Mouse (Mus musculus) intestine, postnatal 0 days (tissue): ENCODE results near the gene Tspoap1. TPM values are rescaled to one million over a fixed set of nuclear protein-coding genes. Genes with fewer than 3 reads are reported as not detected.

Source experiments
- ATAC-seq: fragments of 200-750 bp; cut with Nextera tagmentation; 2 replicates; pipeline ENCODE4 v1.8.0; 2017; ENCODE audit warnings: mild to moderate bottlenecking, moderate TSS enrichment, moderate library complexity
- H3K27ac ChIP-seq: fragments of 300-500 bp; sonication (generic); 2 replicates; pipeline ENCODE4 v1.5.1; 2014; ENCODE audit warnings: mild to moderate bottlenecking, low read depth, low read length, moderate library complexity
- H3K27me3 ChIP-seq: fragments of 300-500 bp; sonication (generic); replicated peaks from 2 replicates; pipeline ENCODE4 v1.6.1; 2014; ENCODE audit warnings: low read length, mixed read lengths; ENCODE audit not compliant: control insufficient read depth, insufficient read depth
- H3K36me3 ChIP-seq: fragments of 300-500 bp; sonication (generic); 2 replicates; pipeline ENCODE4 v1.6.1; 2014; ENCODE audit warnings: mild to moderate bottlenecking, moderate library complexity; ENCODE audit not compliant: control insufficient read depth, insufficient read depth
- H3K4me1 ChIP-seq: fragments of 300-500 bp; sonication (generic); replicated peaks from 2 replicates; pipeline ENCODE4 v1.6.1; 2014; ENCODE audit warnings: antibody characterized with exemption, low read length, mixed read lengths; ENCODE audit not compliant: control insufficient read depth, insufficient read depth
- H3K4me2 ChIP-seq: fragments of 300-500 bp; sonication (generic); replicated peaks from 2 replicates; pipeline ENCODE4 v1.6.1; 2014; ENCODE audit warnings: low read depth, mild to moderate bottlenecking, moderate library complexity
- H3K4me3 ChIP-seq: fragments of 300-500 bp; sonication (generic); 2 replicates; pipeline ENCODE4 v1.5.1; 2014; ENCODE audit warnings: low read depth, low read length
- H3K9ac ChIP-seq: fragments of 300-500 bp; sonication (generic); 2 replicates; pipeline ENCODE4 v1.6.1; 2014; ENCODE audit warnings: mild to moderate bottlenecking, low read depth, low read length
- H3K9me3 ChIP-seq: fragments of 300-500 bp; sonication (generic); 2 replicates; pipeline ENCODE4 v1.6.1; 2016; ENCODE audit warnings: mixed run types; ENCODE audit not compliant: control insufficient read depth
- CTCF ChIP-seq: sonication (generic); IDR thresholded peaks from 2 replicates; pipeline ENCODE4 v1.5.1; 2016; ENCODE audit warnings: low read depth, mild to moderate bottlenecking, control low read depth, antibody characterized with exemption, moderate library complexity
- WGBS: fragments of 180-500 bp; shearing (Covaris S2); extraction: QIAGEN DNeasy Blood & Tissue Kit; methylation state at CpG from one replicate; pipeline ENCODE4 v1.1.7; 2014; 5-methylcytosine and 5-hydroxymethylcytosine counted together
- polyA plus RNA-seq: library from polyadenylated mRNA; unstranded; fragments of >200 nt; fragmentation: Nextera tagmentation; extraction: Ambion mirVana; gene quantifications from 2 replicates; pipeline ENCODE4 v1.2.1, GENCODE M21; 2015

The Tspoap1 gene
- polyA plus RNA-seq, 1 experiment from 2014 or later: 0.61 TPM

- 0 out of 2 replicates have a peak, but pooled peaks have one; percentile 40 for ATAC-seq
- Histone ChIP-seq H3K9me3 (no peaks in the 10 kb centered on the region), H3K36me3 (no peaks in the 10 kb centered on the region), H3K27ac (no peak overlapping the region), H3K9ac (no peak overlapping the region), H3K4me3 (no peak overlapping the region), H3K4me2 (no peak overlapping the region), H3K27me3 (no peaks in the 10 kb centered on the region), H3K4me1 (no peaks in the 10 kb centered on the region)
- 49% methylated on average over 3 of the region's 3 CpGs for WGBS
- peak; percentile 96 for TF ChIP-seq CTCF
These were observed 10.6 kb downstream of the Tspoap1 start for GRCm38 (mm10) chr11:87770989-87771388.

GRCm38 (mm10) chr11:87772354-87772753, 12.0 kb downstream of the Tspoap1 start:
- WGBS: 80% methylated on average over 3 of the region's 3 CpGs
- no peaks in the 10 kb centered on the region for H3K36me3 ChIP-seq
- H3K27ac ChIP-seq: no peak overlapping the region
- H3K9me3 ChIP-seq: no peaks in the 10 kb centered on the region
- H3K4me2 ChIP-seq: no peak overlapping the region
- H3K4me1 ChIP-seq: no peaks in the 10 kb centered on the region
- no peak overlapping the region for H3K4me3 ChIP-seq
- H3K27me3 ChIP-seq: no peaks in the 10 kb centered on the region
- no peak overlapping the region for H3K9ac ChIP-seq
- no peak for ATAC-seq
- TF ChIP-seq CTCF: no peak

GRCm38 (mm10) chr11:87778100-87778765, 17.9 kb downstream of the Tspoap1 start:
- Histone ChIP-seq H3K36me3 (no peaks in the 10 kb centered on the region), H3K27me3 (no peaks in the 10 kb centered on the region; the same call in 1 of the 2 replicates), H3K4me1 (peaks cover 4% of the 10 kb centered on the region; the same call in 1 of the 2 replicates), H3K9ac (peak overlapping the region; percentile 55; the same call in 1 of the 2 replicates), H3K27ac (no peak overlapping the region), H3K4me3 (peak overlapping the region; percentile 35), H3K9me3 (no peaks in the 10 kb centered on the region), H3K4me2 (peak overlapping the region; percentile 71)
- ATAC-seq: peak; percentile 71
- WGBS: 10% methylated on average over 31 of the region's 32 CpGs
- no peak for TF ChIP-seq CTCF

- no peak overlapping the region for H3K9ac ChIP-seq
- 36% methylated on average over 12 of the region's 12 CpGs for WGBS
These were observed 18.6 kb downstream of the Tspoap1 start for GRCm38 (mm10) chr11:87778915-87779314.

GRCm38 (mm10) chr11:87779392-87779791, 19.1 kb downstream of the Tspoap1 start:
- Histone ChIP-seq H3K9ac (no peak overlapping the region), H3K27me3 (no peaks in the 10 kb centered on the region; the same call in 1 of the 2 replicates), H3K4me2 (no peak overlapping the region), H3K27ac (no peak overlapping the region), H3K4me3 (no peak overlapping the region), H3K4me1 (peaks cover 4% of the 10 kb centered on the region; the same call in 1 of the 2 replicates), H3K9me3 (no peaks in the 10 kb centered on the region), H3K36me3 (no peaks in the 10 kb centered on the region)
- no peak for TF ChIP-seq CTCF
- ATAC-seq: no peak
- WGBS: 82% methylated on average over 4 of the region's 4 CpGs

More at GRCm38 (mm10) chr11:87778915-87779314, 18.6 kb downstream of the Tspoap1 start:
- Histone ChIP-seq H3K27ac (no peak overlapping the region), H3K27me3 (no peaks in the 10 kb centered on the region; the same call in 1 of the 2 replicates), H3K4me3 (peak overlapping the region; percentile 35), H3K4me1 (peaks cover 4% of the 10 kb centered on the region; the same call in 1 of the 2 replicates), H3K36me3 (no peaks in the 10 kb centered on the region), H3K4me2 (peak overlapping the region; percentile 71), H3K9me3 (no peaks in the 10 kb centered on the region)
- TF ChIP-seq CTCF: no peak
- ATAC-seq: no peak

- Histone ChIP-seq H3K27ac (no peak overlapping the region), H3K4me3 (no peak overlapping the region), H3K9me3 (no peaks in the 10 kb centered on the region), H3K27me3 (no peaks in the 10 kb centered on the region; the same call in 1 of the 2 replicates), H3K4me2 (no peak overlapping the region), H3K4me1 (peaks cover 4% of the 10 kb centered on the region; the same call in 1 of the 2 replicates), H3K36me3 (no peaks in the 10 kb centered on the region), H3K9ac (no peak overlapping the region)
- ATAC-seq: no peak
- WGBS: 84% methylated on average over 8 of the region's 8 CpGs
- TF ChIP-seq CTCF: no peak
These were observed 19.8 kb downstream of the Tspoap1 start for GRCm38 (mm10) chr11:87780130-87780529.
